Mouse (Mus musculus): ENCODE data around the gene Rmi1. TPM values are rescaled to one million over a fixed set of nuclear protein-coding genes. Genes with fewer than 3 reads are reported as not detected.

Rmi1 gene
- polyA plus RNA-seq, 1 experiment, result 9.4 TPM

- no peaks in the 10 kb centered on the region for H3K36me3 ChIP-seq (ENCODE audit: control insufficient read depth, insufficient read depth, low read length)
- peak; percentile 43 to 83 for DNase-seq (ENCODE audit: low read depth in 1 of 2, low spot score in 2 of 2)
- no peak overlapping the region; the same call in 1 of the 2 replicates for H3K4me3 ChIP-seq (ENCODE audit: extremely low read depth, insufficient read depth, insufficient read length)
- H3K4me1 ChIP-seq (ENCODE audit: control insufficient read depth, insufficient read depth, insufficient read length), result peaks cover 10% of the 10 kb centered on the region; the same call in 1 of the 2 replicates
- H3K27ac ChIP-seq (ENCODE audit: insufficient read depth, low read length), result no peak overlapping the region
- TF ChIP-seq CTCF (IDR thresholded peaks at IDR 0.05; ENCODE audit: extremely low read depth, insufficient read depth, insufficient read length, insufficient replicate concordance) (no peak), POLR2A (IDR thresholded peaks at IDR 0.05; ENCODE audit: low read depth, low read length) (no peak)
- H3K27me3 ChIP-seq (ENCODE audit: control insufficient read depth, insufficient read depth, low read length), result no peaks in the 10 kb centered on the region
- WGBS, result 4% methylated on average over 7 of the region's 7 CpGs
Observed at GRCm38 (mm10) chr13:58443787-58444186, 41.7 kb downstream of the Rmi1 start.

- Histone ChIP-seq H3K27ac (ENCODE audit: insufficient read depth, low read length) (no peak overlapping the region), H3K4me1 (ENCODE audit: control insufficient read depth, insufficient read depth, insufficient read length) (peaks cover 10% of the 10 kb centered on the region; the same call in 1 of the 2 replicates), H3K4me3 (ENCODE audit: extremely low read depth, insufficient read depth, insufficient read length) (no peak overlapping the region), H3K36me3 (ENCODE audit: control insufficient read depth, insufficient read depth, low read length) (no peaks in the 10 kb centered on the region), H3K27me3 (ENCODE audit: control insufficient read depth, insufficient read depth, low read length) (peaks cover 2% of the 10 kb centered on the region; the same call in 1 of the 2 replicates)
- TF ChIP-seq CTCF (IDR thresholded peaks at IDR 0.05; ENCODE audit: extremely low read depth, insufficient read depth, insufficient read length, insufficient replicate concordance) (no peak), POLR2A (IDR thresholded peaks at IDR 0.05; ENCODE audit: low read depth, low read length) (no peak)
- 50% methylated on average over 2 of the region's 2 CpGs for WGBS
- DNase-seq (ENCODE audit: low read depth in 1 of 2, low spot score in 2 of 2), result no peak
Observed at GRCm38 (mm10) chr13:58446541-58446940, 44.5 kb downstream of the Rmi1 start.

DNA sequence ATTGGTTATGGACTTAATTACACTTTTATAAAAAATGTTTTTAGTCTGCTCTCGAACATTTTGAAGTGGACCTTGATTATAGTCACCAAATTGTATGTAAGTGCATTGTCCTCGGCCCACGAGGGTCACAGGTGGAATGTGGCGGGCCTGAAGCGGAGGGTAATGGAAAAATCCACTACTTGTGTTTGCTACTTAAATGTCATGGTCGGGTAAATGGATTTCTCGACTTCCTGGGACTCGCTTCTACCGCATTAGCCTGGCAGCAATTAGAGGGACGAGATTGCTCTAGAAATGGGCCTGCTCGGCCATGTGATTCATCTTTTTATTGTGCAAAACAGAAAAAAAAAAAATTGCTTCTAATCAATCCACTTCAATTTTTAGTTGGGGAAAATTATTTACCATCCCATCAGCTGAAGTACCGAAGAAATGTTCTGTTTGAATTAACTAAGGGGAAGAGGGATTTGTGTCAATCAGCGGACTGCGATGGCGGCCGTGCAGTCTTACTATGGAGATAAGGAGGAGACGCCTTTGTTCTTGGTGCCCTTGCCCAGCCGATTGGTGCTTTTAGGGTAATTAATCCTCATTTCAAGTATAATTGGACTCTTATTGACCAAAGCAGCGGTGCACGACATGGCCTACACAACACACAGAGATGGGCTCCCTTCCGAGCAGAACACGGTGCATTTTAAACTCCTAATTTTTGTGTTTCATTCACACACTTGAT, 48.6 kb downstream of the Rmi1 start:
- 87% methylated on average over 22 of the region's 22 CpGs for WGBS
- DNase-seq (ENCODE audit: low read depth in 1 of 2, low spot score in 2 of 2), result no peak
- Histone ChIP-seq H3K27ac (ENCODE audit: insufficient read depth, low read length) (no peak overlapping the region), H3K36me3 (ENCODE audit: control insufficient read depth, insufficient read depth, low read length) (no peaks in the 10 kb centered on the region), H3K27me3 (ENCODE audit: control insufficient read depth, insufficient read depth, low read length) (peaks cover 7% of the 10 kb centered on the region; the same call in 1 of the 2 replicates), H3K4me1 (ENCODE audit: control insufficient read depth, insufficient read depth, insufficient read length) (no peaks in the 10 kb centered on the region; the same call in 1 of the 2 replicates), H3K4me3 (ENCODE audit: extremely low read depth, insufficient read depth, insufficient read length) (no peak overlapping the region)
- TF ChIP-seq CTCF (IDR thresholded peaks at IDR 0.05; ENCODE audit: extremely low read depth, insufficient read depth, insufficient read length, insufficient replicate concordance), result no peak
- no peak for TF ChIP-seq POLR2A (IDR thresholded peaks at IDR 0.05; ENCODE audit: low read depth, low read length)

DNA sequence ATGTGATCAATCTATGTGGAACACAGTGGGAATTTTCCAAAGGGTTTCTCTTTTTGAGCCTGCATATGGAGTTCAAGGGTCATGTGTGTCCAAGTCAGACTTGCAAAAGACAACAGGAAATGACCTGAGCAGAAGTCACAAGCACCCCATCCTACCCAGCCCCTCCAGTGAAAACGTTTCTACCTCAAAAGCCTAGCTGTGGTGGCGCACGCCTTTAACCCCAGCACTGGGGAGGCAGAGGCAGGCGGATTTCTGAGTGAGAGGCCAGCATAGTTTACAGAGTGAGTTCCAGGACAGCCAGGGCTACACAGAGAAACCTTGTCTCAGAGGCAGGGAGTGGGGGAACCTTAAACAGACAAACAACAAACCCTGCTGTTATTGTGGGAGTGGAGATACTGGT, 50.2 kb downstream of the Rmi1 start:
- H3K4me3 ChIP-seq (ENCODE audit: extremely low read depth, insufficient read depth, insufficient read length), result no peak overlapping the region
- H3K36me3 ChIP-seq (ENCODE audit: control insufficient read depth, insufficient read depth, low read length), result no peaks in the 10 kb centered on the region
- TF ChIP-seq POLR2A (IDR thresholded peaks at IDR 0.05; ENCODE audit: low read depth, low read length) (no peak), CTCF (IDR thresholded peaks at IDR 0.05; ENCODE audit: extremely low read depth, insufficient read depth, insufficient read length, insufficient replicate concordance) (no peak)
- WGBS, result 54% methylated on average over 4 of the region's 4 CpGs
- H3K4me1 ChIP-seq (ENCODE audit: control insufficient read depth, insufficient read depth, insufficient read length), result no peaks in the 10 kb centered on the region; the same call in 1 of the 2 replicates
- peaks cover 9% of the 10 kb centered on the region; the same call in 1 of the 2 replicates for H3K27me3 ChIP-seq (ENCODE audit: control insufficient read depth, insufficient read depth, low read length)
- no peak overlapping the region for H3K27ac ChIP-seq (ENCODE audit: insufficient read depth, low read length)
- no peak for DNase-seq (ENCODE audit: low read depth in 1 of 2, low spot score in 2 of 2)

- Histone ChIP-seq H3K4me3 (ENCODE audit: extremely low read depth, insufficient read depth, insufficient read length) (peak overlapping the region; percentile 46; the same call in 1 of the 2 replicates), H3K27me3 (ENCODE audit: control insufficient read depth, insufficient read depth, low read length) (peaks cover 9% of the 10 kb centered on the region; the same call in 1 of the 2 replicates)
- no peak for TF ChIP-seq POLR2A (IDR thresholded peaks at IDR 0.05; ENCODE audit: low read depth, low read length)
Observed at GRCm38 (mm10) chr13:58452651-58453413, 50.8 kb downstream of the Rmi1 start.

DNA sequence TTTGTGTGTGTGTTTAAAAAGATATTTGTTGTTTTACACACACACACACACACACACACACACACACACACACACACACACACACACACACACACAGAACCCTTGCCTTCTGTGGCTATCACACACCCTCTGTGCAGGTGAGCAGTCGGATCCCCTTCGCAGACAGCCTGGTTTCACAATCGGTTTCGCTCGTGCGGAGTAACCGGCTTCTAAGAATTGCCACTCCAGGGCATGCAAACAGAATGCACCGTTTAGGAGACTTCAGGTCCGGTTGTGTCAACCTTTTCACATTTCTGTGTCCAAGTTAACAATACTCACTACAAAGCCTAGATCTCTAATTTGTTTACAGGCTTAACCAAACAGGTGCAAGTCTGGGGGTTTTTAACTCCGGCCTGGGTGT, 51.5 kb downstream of the Rmi1 start:
- Histone ChIP-seq H3K4me3 (ENCODE audit: extremely low read depth, insufficient read depth, insufficient read length) (peak overlapping the region; percentile 31), H3K27ac (ENCODE audit: insufficient read depth, low read length) (no peak overlapping the region), H3K36me3 (ENCODE audit: control insufficient read depth, insufficient read depth, low read length) (no peaks in the 10 kb centered on the region), H3K4me1 (ENCODE audit: control insufficient read depth, insufficient read depth, insufficient read length) (no peaks in the 10 kb centered on the region; the same call in 1 of the 2 replicates), H3K27me3 (ENCODE audit: control insufficient read depth, insufficient read depth, low read length) (peaks cover 9% of the 10 kb centered on the region; the same call in 1 of the 2 replicates)
- peak in 1 of 2 experiments; percentile 32 for DNase-seq (ENCODE audit: low read depth in 1 of 2, low spot score in 2 of 2)
- WGBS, result 11% methylated on average over 10 of the region's 10 CpGs
- TF ChIP-seq CTCF (IDR thresholded peaks at IDR 0.05; ENCODE audit: extremely low read depth, insufficient read depth, insufficient read length, insufficient replicate concordance) (no peak), POLR2A (IDR thresholded peaks at IDR 0.05; ENCODE audit: low read depth, low read length) (no peak)

More at GRCm38 (mm10) chr13:58452651-58453413, 50.8 kb downstream of the Rmi1 start:
- H3K36me3 ChIP-seq (ENCODE audit: control insufficient read depth, insufficient read depth, low read length), result no peaks in the 10 kb centered on the region
- H3K4me1 ChIP-seq (ENCODE audit: control insufficient read depth, insufficient read depth, insufficient read length), result no peaks in the 10 kb centered on the region; the same call in 1 of the 2 replicates
- WGBS, result 13% methylated on average over 32 of the region's 32 CpGs
- DNase-seq (ENCODE audit: low read depth in 1 of 2, low spot score in 2 of 2), result no peak
- H3K27ac ChIP-seq (ENCODE audit: insufficient read depth, low read length), result peak overlapping the region; percentile 24; the same call in 1 of the 2 replicates

Data from spleen, adult 2 months (tissue).